ENCODE assay signal across 9 mouse cellular contexts in the genomic region with DNA sequence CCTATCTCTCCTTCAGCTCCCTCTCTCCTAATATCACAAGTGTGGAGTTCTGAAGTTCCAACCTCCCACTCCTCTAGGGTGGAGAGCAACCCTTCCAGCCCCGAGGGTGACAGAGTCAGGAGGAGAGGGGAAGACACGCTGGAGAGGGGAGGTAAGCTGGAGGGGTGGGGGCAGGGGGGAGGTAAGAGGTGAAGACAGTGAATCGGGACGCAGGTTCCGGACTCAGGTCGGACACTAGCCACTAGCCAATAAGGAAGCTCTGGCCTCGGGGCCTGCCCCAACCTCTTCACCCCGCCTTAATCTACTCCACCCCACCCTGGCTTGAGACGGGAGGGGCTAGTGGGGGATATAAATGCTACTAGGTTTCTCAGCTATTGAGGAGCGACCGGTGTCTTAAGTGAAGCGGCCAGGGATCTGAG. TPM values are rescaled to one million over a fixed set of nuclear protein-coding genes. Genes with fewer than 3 reads are reported as not detected.
DNase-seq lines count a peak whose midpoint lies in the region; ATAC-seq and TF ChIP-seq lines count a peak whose summit lies in the region.
"Had no signal": no experiment of that assay in that cellular context is flagged by ENCODE, and none has a peak within 500 bp of the region (broad histone marks: within the 10 kb centered on the region; RNA-seq: fewer than 3 reads in every experiment).

No protein-coding gene starts in this region.

- no peaks in the 10 kb centered on the region for H3K9me3 ChIP-seq in ES-E14 (ENCODE audit: control insufficient read depth, insufficient read depth, low read depth, low read length)
- no peaks in the 10 kb centered on the region for H3K9me3 ChIP-seq in heart, postnatal 0 days (replicated peaks; ENCODE audit: control insufficient read depth, low read length)
- no peaks in the 10 kb centered on the region for H3K9me3 ChIP-seq in liver, embryonic 14.5 days (ENCODE audit: control insufficient read depth, low read length)

- ATAC-seq in heart, postnatal 0 days (ENCODE audit: insufficient read depth, low read depth): peak; percentile 24; the same call in 1 of the 2 replicates
- peak; percentile 55 for ATAC-seq in liver, embryonic 14.5 days (ENCODE audit: insufficient read depth)

- no peak for TF ChIP-seq POLR2A in lung, adult 2 months (IDR thresholded peaks at IDR 0.05; ENCODE audit: borderline replicate concordance, extremely low read depth, low read depth, low read length)

- H3K4me1 ChIP-seq in ES-E14 (ENCODE audit: control insufficient read depth in 2 of 2, insufficient read depth in 2 of 2, low read length in 2 of 2, poor library complexity in 1 of 2): peaks cover 7 to 10% of the 10 kb centered on the region in 2 experiments
- H3K4me1 ChIP-seq in heart, postnatal 0 days (ENCODE audit: control insufficient read depth, insufficient read depth): peaks cover 17% of the 10 kb centered on the region
- peaks cover 0 to 2% of the 10 kb centered on the region in 2 experiments; a peak in 1 of 4 replicates for H3K4me1 ChIP-seq in liver, embryonic 14.5 days (replicated peaks; ENCODE audit: control insufficient read depth in 2 of 2, insufficient read depth in 2 of 2, low read length in 1 of 2)
- H3K4me1 ChIP-seq in lung, adult 2 months (ENCODE audit: control insufficient read depth, insufficient read depth, low read length): peaks cover 3% of the 10 kb centered on the region

- peak overlapping the region; percentile 67 to 71 for H3K4me3 ChIP-seq in ES-E14 (ENCODE audit: insufficient read depth in 1 of 2, low read depth in 1 of 2, low read length in 2 of 2, poor library complexity in 1 of 2, severe bottlenecking in 1 of 2)
- peak overlapping the region; percentile 50 for H3K4me3 ChIP-seq in heart, postnatal 0 days (ENCODE audit: low read depth, low read length)
- peak overlapping the region; percentile 37 to 50 for H3K4me3 ChIP-seq in liver, embryonic 14.5 days (ENCODE audit: insufficient read depth in 1 of 2, low read depth in 2 of 2, low read length in 2 of 2)
- H3K4me3 ChIP-seq in lung, adult 2 months (replicated peaks; ENCODE audit: extremely low read depth, low read depth, low read length): no peak overlapping the region

- 8% methylated on average over 10 of the region's 12 CpGs for WGBS in heart, postnatal 0 days
- 2% methylated on average over 11 of the region's 12 CpGs for WGBS in liver, embryonic 14.5 days (ENCODE audit: insufficient replicate concordance)
- WGBS in lung, adult 2 months: 13% methylated on average over 12 of the region's 12 CpGs

- TF ChIP-seq CTCF in heart, postnatal 0 days (IDR thresholded peaks at IDR 0.05; ENCODE audit: low read depth): no peak
- no peak for TF ChIP-seq CTCF in liver, embryonic 14.5 days (IDR thresholded peaks at IDR 0.05; ENCODE audit: low read depth)
- no peak for TF ChIP-seq CTCF in lung, adult 2 months (IDR thresholded peaks at IDR 0.05; ENCODE audit: insufficient read depth, low read length)

- H3K9ac ChIP-seq in ES-E14 (ENCODE audit: insufficient read depth, low read depth, low read length, poor library complexity, severe bottlenecking): peak overlapping the region; percentile 68
- H3K9ac ChIP-seq in heart, postnatal 0 days (replicated peaks; ENCODE audit: low read depth, low read length): no peak overlapping the region
- H3K9ac ChIP-seq in liver, embryonic 14.5 days (replicated peaks): no peak overlapping the region

- no peak overlapping the region for H3K27ac ChIP-seq in ES-E14 (ENCODE audit: insufficient read depth, low read depth, low read length, poor library complexity, severe bottlenecking)
- no peak overlapping the region for H3K27ac ChIP-seq in heart, postnatal 0 days (ENCODE audit: low read depth)
- H3K27ac ChIP-seq in liver, embryonic 14.5 days: no peak overlapping the region

- peak overlapping the region; percentile 68 for H3K4me2 ChIP-seq in heart, postnatal 0 days (ENCODE audit: low read depth, low read length)
- peak overlapping the region; percentile 45 for H3K4me2 ChIP-seq in liver, embryonic 14.5 days (ENCODE audit: low read depth)

- in situ Hi-C loops in ES-E14 (cut with MboI; ENCODE audit: low sequenced_read_pairs in 2 of 2, unreplicated experiment in 2 of 2): no loop called here

- TF ChIP-seq EP300 in heart, postnatal 0 days (IDR thresholded peaks at IDR 0.05; ENCODE audit: low read depth): no peak
- no peak for TF ChIP-seq EP300 in liver, embryonic 14.5 days (IDR thresholded peaks at IDR 0.05; ENCODE audit: low read depth)

- peaks cover 98% of the 10 kb centered on the region for H3K27me3 ChIP-seq in heart, postnatal 0 days (ENCODE audit: control insufficient read depth, insufficient read depth, low read length)
- H3K27me3 ChIP-seq in liver, embryonic 14.5 days (ENCODE audit: control insufficient read depth, insufficient read depth, low read length): peaks cover 79% of the 10 kb centered on the region

- intact Hi-C loops in heart, postnatal 25 days (cut with DNase I): loop anchor here (10.0 kb wide), 3 partner anchors 165 to 325 kb away; partner anchors contain the start of gene Zfp281

- peak; percentile 85 for DNase-seq in heart, adult 11 months
- no peak for DNase-seq in heart, postnatal 25 days (ENCODE audit: low spot score)
- DNase-seq in ES-E14 (ENCODE audit: low read depth, low spot score): no peak
- DNase-seq in heart, postnatal 0 days (ENCODE audit: low spot score): no peak
- DNase-seq in liver, embryonic 14.5 days (ENCODE audit: low read depth in 3 of 3, low spot score in 3 of 3): no peak
- no peak for DNase-seq in frontal cortex, postnatal 14 days (ENCODE audit: low spot score in 2 of 2)
- no peak for DNase-seq in lung, adult 2 months
- DNase-seq in layer of hippocampus, adult 18-20 months (ENCODE audit: low spot score in 2 of 2): no peak
- DNase-seq: cerebellum, adult 18-20 months had no signal

- H3K36me3 ChIP-seq in ES-E14 (ENCODE audit: control insufficient read depth, insufficient read depth, low read length, poor library complexity, severe bottlenecking): peaks cover 16% of the 10 kb centered on the region; the same call in 1 of the 2 replicates
- H3K36me3 ChIP-seq in heart, postnatal 0 days (replicated peaks; ENCODE audit: control insufficient read depth, insufficient read depth, low read length): no peaks in the 10 kb centered on the region
- H3K36me3 ChIP-seq in liver, embryonic 14.5 days (replicated peaks; ENCODE audit: control insufficient read depth, insufficient read depth, low read depth): no peaks in the 10 kb centered on the region

TF ChIP-seq in ES-E14, 5 proteins besides CTCF, POLR2A, EP300 and RAD21:
- TF ChIP-seq ZNF384 (IDR thresholded peaks at IDR 0.05; ENCODE audit: low read depth, low read length) (no peak), CHD2 (IDR thresholded peaks at IDR 0.05; ENCODE audit: low read depth, low read length) (no peak), HCFC1 (IDR thresholded peaks at IDR 0.05; ENCODE audit: borderline replicate concordance, insufficient read depth, low read length) (no peak), ZC3H11A (IDR thresholded peaks at IDR 0.05; ENCODE audit: borderline replicate concordance, low read depth, low read length) (no peak), MAFK (IDR thresholded peaks at IDR 0.05; ENCODE audit: insufficient read depth, low read depth, low read length) (no peak)

RNA-seq across cellular contexts. Expression of gene Nr5a2, which starts 10.9 kb away (rescaled TPM):
- total RNA-seq in heart, postnatal 25 days (2021): 1 to 10 TPM in 1 of 2 experiments, under 1 TPM in 1; 0.95 to 1.3 TPM
- 24.6 and 35.4 TPM in 2 replicates for total RNA-seq in ES-E14 (2012; rRNA removed)
- total RNA-seq in heart, postnatal 0 days (2014; rRNA removed; ENCODE audit: low replicate concordance): 1.2 and 1.6 TPM in 2 replicates
- 0.29 and 0.45 TPM in 2 replicates for polyA plus RNA-seq in heart, postnatal 0 days (2015; fragmentation: Nextera tagmentation; extraction: Ambion mirVana)
- polyA plus RNA-seq in liver, embryonic 14.5 days (2012; rRNA removed): 2.5 and 2.8 TPM in 2 replicates
- 1.4 and 1.5 TPM in 2 replicates for polyA plus RNA-seq in liver, embryonic 14.5 days (2014; fragmentation: Nextera tagmentation; extraction: Ambion mirVana)
- polyA plus RNA-seq in lung, adult 2 months (2012; rRNA removed): 0.19 and 0.37 TPM in 2 replicates
- not detected for total RNA-seq in layer of hippocampus, adult 18-20 months (2021)
